Mouse (Mus musculus): Measurements from ENCODE around the gene Maml2.

The Maml2 gene

DNA sequence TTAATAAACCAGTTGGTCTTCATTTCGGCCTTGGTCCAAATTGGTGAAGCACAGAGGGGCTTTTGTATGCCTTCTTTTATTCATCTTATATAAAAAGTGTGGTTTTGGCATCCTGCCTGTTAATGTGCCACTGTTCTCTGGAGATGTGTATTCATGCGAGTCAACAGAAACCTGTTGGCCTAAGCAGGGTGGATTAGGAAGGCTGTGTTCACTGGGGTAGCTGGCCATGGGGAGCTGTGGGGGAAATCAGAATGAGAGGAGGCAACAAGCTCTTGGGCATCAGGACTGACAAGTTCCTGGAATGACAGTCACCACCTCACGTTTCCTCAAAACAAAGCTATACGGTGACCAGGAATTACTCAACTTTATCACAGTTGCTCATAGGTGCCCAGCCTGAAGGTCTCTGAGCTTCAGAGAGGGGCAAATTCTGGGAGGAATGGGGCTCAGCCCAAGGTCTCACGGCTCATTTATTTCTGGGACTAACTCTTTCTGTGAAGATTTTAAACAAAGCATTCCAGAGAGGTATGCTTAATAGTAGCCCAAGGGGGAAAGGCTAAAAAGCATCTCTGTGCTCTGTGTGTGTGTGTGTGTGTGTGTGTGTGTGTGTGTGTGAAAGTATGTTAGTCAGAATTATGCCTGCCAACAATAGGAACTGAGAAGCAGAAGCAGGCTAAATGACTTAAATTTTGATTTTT lies 228.0 kb downstream of the Maml2 start:
- no peak for DNase-seq (ENCODE audit: extremely low spot score, low read depth, low spot score)

DNA sequence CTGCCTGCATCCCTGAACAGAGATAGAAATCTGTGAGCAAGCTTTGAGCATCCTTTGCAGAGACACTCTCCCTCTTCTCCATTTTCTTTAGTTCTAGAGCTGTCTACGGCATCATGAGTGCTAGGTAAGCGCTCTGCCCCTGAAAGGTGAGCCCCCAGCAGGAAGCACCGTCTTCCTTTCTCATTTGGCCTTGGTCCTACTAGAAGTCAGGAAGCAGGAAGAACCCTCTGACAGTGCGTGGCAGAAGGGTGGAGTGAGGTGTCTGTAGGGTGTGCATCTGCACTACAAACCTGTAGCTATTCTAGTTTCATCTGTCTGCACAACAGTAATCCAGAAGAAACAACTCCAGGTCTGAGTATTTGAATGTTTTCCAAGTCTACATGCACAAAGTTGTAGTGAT lies 232.8 kb downstream of the Maml2 start:
- no peak for DNase-seq (ENCODE audit: extremely low spot score, low read depth, low spot score)

DNA sequence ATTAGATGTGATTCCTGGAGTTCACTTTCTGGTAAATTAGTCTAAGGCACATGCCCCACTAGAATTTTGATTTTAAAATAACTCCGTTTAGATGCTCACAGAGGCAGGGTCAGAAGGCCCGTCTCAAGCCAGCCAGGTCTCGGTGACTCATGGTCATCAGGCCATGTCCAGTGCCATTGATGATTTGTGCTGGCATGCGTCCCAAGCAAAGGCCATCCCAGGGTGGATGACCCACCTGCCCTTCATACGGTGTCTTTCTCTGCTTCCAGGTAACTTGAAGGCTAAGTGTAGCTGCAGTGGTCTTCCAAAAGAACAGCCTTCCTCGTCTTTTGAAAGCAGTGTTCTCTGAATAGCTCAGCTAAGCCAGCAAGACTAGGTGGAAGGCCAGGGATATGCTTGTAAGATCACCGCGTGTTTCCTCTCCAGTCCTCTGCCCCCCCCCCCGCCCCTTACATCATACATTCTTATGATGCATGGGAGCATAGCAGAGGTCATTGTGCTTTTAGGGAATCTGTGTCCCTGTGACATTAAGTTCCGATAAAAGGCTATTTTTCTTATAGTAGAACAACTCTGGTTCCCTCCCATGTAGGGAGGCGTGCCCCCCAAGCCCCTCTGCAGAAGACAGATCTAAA lies 235.4 kb downstream of the Maml2 start:
- DNase-seq (ENCODE audit: extremely low spot score, low read depth, low spot score): no peak

DNA sequence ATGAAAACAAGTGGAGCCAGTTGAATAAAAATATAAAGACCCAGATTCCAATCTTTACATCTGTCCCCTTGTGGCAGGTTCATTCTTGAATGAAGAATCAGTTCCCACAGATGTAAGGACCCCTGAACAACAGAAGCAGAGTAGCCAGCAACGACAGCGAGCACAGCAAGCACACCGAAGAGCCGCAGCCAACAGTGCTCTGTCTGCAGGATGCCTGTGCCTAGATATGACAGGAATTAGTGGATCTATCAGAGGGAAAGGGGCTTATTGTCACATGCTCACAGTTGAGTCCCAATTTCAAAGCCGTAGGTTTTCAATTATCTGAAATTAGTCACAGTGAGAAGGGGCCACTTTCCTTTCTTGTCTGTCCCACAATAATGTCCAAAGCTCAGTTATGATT lies 238.0 kb downstream of the Maml2 start:
- DNase-seq (ENCODE audit: extremely low spot score, low read depth, low spot score): no peak

DNA sequence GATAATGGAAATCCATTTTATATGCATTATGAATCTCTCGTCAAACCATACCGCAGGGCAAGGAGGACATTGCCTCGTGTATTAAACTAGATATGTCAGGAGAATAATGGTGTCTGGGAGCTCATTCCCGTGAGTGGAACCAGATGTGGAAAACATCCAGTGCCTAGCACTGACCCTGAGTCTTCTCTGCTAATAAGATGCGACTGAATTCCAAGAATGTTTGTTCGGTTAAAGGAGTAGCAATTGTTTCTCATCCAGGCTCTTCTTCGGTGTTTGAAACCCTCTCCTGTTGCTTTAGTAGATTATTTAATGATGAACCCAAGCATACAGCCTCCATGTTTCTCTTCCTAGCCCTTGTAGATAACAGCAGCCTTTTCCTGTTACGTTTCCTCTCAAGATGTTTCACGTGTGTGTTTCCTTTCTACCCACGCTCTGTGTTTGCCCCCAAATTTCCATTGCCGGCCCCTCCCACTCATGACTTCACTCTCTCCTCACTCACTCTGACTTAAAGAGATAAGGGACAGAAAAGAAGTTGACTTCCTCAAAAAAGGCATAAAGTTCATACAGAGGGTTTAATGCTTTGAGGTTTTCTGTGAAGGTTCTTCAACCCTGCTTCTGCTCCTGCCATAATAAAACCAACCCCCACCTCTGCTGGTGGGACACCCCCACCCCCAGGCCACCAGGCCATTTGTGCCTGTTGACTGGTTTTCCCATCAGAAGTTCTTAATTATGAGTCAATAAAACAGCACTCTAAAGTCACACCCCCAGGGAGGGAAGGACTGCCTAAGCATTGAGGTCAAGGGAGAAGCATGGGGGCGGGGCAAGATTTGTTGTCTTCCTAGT lies 238.9 kb downstream of the Maml2 start:
- DNase-seq (ENCODE audit: extremely low spot score, low read depth, low spot score): no peak

DNA sequence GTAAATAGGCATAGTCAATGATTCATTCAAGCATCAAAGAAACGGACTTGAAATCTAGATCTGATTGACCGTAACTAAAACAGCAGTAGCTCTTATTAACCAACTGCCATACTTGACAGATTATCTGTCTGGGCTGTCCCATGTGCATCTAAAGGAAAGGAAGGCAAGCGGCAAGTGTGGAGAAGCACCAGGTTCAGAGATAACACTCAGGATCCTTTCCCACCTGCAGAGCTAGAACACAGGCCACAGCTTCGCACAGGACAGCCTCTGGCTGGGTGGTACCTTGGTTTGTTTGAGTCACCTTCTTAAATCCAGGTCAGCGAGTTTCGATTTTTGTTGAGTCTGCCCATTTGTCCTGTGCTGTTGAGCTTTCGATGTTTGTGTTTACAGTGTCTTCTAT lies 240.4 kb downstream of the Maml2 start:
- no peak for DNase-seq (ENCODE audit: extremely low spot score, low read depth, low spot score)

DNA sequence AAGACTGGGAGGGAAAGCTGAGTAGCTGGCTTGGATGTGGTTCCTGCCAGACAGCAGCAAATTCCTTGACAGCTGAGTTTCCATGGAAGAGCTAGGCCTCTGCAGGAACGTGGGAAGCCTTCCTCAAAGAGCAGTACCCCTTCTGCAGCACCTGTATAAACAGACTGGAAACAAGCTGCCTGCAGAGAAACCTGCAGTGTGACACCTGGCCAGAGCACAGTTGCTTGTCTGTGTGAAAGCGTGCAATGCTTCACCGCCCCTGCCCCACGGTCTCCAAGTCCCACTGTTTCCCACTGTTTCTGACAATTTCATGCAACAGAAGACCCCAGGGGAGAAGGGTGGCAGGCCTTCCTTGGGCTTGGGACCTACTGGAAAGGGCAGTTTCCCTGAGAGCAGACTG lies 241.8 kb downstream of the Maml2 start:
- DNase-seq (ENCODE audit: extremely low spot score, low read depth, low spot score): no peak

DNA sequence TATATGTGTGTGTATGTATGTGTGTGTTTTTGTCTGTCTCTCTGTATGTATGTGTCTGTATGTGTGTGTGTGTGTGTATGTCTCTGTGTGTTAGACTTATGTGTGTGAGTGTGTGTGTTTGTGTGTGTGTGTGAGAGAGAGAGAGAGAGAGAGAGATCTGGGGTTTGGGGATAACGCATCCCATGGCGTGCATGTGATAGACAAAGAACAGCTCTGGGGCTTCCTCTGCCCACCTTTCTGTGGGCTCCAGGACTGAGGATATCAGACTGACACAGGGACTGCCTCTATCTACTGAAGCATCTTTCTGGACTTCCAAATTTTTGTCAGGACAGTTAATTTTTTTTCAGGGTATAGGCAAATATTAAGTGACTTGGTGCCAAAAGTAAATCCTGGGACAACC lies 242.5 kb downstream of the Maml2 start:
- no peak for DNase-seq (ENCODE audit: extremely low spot score, low read depth, low spot score)

DNA sequence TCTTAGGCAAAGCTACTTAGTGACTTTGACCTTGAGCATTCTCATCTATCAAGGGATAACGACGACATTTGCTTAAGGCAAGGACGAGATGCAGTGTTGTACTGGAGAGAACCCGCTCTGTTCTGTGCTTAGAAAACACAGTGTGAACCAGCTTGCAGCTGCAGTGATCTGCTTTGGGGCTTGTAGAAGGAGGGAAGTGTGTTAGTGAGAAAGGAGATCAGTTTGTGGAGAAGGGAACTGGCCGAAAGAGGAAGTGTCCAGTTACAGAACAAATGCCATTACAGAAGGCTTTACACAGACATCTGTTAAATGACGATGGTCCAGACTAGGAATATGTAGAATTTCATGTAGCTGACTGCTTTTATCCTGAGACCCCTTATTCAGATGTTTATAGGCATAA lies 243.0 kb downstream of the Maml2 start:
- DNase-seq (ENCODE audit: extremely low spot score, low read depth, low spot score): no peak

DNA sequence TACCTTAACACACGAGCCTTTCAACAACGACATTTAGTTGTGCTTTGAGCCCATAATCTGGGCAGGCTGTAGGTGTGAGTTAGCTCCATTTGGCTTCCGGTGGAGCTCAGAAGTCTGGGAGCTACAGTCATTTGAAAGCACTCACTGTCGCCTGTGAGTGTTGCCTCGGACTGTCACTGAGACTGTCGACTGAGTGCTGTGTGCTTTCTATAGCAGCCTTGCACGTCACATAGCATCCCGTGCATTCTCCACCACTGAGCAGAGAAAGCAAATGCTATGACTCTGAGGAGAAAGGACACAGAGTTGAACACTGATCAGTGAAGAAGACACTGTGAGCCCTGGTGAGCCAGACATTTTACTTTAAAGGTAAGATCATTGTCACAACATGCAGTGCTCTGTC lies 245.4 kb downstream of the Maml2 start:
- no peak for DNase-seq (ENCODE audit: extremely low spot score, low read depth, low spot score)

DNA sequence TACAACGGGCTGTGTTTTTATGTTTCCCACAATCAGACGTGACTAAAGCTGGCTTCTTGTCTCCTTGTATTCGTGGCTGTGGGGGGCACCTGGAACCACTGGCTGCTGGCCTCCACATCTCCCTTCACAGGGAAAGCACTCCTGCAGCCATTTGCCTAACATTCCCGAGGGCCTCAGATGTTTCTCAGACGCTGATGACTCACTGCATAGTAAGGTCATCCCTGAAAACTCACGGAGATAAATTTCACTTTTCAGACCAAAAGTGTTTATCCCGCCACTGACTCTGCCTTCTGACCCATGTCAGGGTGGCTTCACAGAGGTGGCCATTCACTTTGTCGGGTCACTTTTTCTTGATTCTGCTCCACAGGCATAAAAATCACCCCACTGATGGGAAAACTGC lies 246.4 kb downstream of the Maml2 start:
- no peak for DNase-seq (ENCODE audit: extremely low spot score, low read depth, low spot score)

DNA sequence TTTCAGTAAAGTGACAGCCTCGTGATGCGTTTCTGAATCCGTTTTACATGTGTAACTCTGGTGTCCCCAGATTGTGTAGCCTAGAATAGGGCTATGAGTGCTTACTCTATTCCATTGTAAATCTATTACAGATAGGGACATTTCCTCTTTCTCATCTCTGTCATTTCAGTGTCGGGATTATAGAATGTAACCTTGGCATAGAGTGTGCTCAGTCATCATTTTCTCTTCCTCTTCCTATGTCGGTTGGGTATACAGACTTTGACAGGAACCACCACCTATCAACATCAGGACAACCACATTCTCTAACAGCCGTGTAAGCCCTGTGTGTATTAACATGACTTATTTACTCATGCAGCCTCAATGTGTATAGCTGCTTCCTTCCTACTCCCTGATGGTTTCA lies 248.0 kb downstream of the Maml2 start:
- no peak for DNase-seq (ENCODE audit: extremely low spot score, low read depth, low spot score)

DNA sequence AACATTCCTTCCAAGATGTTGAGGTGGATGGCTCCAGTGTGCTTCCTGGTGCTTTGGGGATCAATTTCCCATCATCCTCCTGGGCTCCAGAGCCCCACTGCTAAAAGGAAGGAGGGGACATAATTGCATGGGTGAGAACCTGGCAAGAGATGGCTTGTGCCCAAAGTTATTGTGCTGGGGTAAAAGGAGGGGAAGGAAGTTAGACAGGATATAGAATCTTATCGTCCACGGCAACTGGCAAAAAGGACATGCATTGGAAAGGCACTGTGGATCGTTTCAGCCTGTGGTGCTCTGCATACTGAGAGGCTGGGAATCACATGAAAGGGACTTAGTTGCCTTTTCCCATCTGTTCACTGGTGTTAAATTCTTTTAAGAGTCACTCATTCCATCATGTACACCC lies 252.2 kb downstream of the Maml2 start:
- DNase-seq (ENCODE audit: extremely low spot score, low read depth, low spot score): no peak

DNA sequence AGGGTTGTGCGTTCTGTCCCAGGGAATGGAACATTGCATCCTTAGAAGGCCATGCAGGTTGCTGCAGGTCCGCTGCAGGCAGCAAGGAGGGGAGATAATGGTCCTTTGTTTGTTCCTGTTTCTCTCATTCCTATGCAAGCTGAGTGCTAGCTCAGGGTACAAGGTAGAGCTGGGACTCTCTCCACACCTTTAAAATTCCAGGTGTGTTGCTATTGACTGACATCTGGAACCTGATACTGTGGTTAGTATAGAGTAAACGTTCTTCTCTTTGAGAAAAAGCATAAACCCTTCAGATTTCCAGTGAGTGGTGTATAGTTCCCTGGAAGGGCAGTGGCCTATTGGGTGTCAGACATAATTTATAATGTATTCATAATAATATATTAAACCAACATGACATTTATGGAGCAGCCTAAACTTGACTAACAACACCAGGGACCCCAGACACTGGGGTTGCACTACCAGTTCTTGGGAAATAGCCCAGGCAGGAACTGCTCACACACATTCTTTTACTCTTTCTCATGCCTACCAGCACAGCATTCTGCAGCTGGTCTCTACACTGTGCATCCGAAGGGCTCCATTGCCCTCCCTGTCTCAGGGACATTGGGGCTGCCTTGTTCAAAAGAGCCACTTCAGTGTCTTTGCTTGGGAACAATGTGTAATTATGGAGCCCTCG lies 254.8 kb downstream of the Maml2 start:
- no peak for DNase-seq (ENCODE audit: extremely low spot score, low read depth, low spot score)

DNA sequence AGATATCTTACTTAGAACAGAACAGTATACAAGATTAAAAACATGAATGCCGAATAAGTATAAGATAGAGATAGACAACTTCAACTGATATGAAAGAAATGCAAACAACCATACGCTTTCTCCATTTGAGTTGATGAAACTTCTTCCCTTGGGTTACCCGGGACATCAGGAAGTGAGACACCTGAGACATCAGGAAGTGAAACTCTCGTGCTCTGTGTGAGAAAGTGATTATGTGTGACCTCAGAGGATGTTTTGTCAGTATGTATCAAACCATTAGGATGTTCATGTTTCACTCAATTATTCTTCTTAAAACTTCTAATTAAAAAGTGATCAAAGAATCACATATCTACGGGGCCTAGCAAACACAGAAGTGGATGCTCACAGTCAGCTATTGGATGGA lies 257.0 kb downstream of the Maml2 start:
- DNase-seq (ENCODE audit: extremely low spot score, low read depth, low spot score): no peak

DNA sequence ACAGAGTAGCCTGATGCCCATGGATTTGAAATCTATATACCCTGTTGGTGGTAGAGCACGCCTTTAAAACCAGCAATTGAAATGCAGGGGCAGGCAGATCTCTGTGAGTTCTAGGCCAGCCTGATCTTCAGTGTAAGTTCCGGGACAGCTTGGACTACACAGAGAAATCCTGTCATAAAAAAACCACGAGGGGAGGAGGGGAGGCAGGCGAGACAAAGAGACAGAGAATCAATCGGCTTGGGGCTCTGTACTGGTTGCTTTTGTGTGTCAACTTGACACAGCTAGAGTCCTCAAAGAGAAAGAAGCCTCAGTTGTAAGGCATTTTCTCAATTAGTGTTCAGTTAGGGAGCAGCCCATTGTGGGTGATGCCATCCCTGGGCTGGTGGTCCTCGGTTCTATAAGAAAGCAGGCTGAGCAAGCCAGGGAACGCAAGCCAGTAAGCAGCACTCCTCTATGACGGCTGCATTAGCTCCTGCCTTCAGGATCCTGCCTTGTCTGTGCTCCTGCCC lies 258.3 kb downstream of the Maml2 start:
- DNase-seq (ENCODE audit: extremely low spot score, low read depth, low spot score): no peak

DNA sequence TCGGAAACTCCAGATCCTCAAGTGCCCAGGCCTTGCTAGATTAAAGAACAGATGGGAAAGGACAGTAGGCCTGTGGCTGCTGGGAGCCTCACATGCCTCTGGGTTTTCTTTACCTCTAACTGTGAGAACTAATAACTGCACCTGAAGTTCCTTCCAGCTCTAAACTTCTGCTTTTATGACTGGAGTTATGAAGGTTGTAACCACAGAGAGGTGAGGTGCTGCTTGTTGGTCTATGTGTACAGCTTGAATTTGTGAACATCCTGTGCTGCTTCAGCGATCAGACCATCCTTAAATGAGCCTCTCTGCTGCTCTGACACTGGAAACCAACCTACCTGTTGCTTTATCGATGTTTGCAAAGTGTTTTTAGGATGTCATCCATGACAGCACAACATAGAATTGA lies 258.9 kb downstream of the Maml2 start:
- DNase-seq (ENCODE audit: extremely low spot score, low read depth, low spot score): no peak

DNA sequence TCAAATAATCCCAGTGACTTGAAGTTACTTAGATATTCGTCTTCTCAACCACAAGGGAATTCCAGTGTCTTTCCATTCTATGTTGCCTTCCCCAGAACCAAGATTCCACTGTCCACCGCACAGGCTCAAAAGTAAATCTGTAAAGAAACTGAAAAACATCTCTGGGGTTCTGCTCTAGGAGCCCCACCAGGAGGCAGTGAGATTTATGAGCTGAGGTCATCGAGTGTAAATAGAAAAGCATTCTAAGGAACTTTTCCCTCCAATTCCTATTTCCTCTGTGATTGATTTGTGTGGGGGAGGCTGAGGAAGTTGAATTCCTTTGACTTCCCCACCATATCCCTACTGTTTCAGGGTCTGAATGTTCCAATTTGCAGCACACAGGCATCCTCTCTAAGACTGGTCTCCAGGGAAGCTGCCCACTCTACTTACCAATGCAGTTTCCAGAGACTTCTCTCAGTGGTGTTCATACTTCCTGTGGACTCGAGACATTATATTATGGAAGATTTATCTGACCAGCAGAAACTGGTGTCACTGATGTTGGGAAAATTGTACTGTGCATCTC lies 261.1 kb downstream of the Maml2 start:
- DNase-seq (ENCODE audit: extremely low spot score, low read depth, low spot score): no peak

DNA sequence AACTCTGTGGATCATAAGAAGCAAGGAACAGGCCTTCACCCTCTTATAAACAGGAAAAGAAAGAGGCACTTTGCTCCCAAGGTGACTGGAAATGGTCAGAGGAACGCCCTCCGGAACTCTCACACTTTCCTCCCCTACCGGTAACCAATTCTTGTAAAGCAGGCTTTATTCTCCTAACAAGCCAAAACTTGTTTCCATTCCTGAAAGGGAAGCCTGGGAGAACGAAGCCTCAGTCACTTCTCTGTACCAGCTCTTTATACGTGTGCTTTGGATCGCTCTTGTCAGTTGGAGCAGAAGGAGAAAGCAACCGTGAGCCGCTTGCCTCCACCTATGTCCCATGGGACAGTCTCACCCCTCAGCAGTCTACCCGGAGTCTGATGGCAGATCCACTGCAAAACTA lies 262.9 kb downstream of the Maml2 start:
- DNase-seq (ENCODE audit: extremely low spot score, low read depth, low spot score): no peak

DNA sequence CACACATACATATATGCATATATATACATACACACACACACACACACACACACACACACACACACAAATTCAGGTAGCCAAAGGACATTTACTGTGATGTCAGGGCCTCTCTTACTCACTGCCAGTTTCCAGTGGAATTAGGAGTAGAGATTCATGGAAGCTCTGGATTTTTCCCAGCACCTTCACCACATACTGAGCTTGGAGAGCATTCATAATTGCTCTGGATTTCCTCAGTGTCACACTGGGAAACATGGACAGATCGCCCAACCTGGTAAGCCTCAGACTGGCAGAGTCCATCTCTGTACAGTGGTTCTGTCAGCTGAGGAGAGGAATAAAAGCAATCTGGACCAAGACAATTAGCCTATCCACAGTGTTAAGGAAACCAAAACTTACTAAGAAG lies 263.6 kb downstream of the Maml2 start:
- DNase-seq (ENCODE audit: extremely low spot score, low read depth, low spot score): no peak

Data from hindlimb bud, embryonic 11.5 days (tissue).